Mouse (Mus musculus) urinary bladder, postnatal 36 days (tissue): Measurements from ENCODE around the gene AU021092.
"Not testable (repeated sequence)": the region's sequence is repeated elsewhere in the genome, so short reads cannot be mapped to it uniquely, and the experiment has no call there.

Experiments used
- DNase-seq, 2 experiments: peaks; one replicate each; pipeline ENCODE4 v3.0.0; 2022; ENCODE audit warnings: low spot score in 2 of 2, mixed read lengths in 1 of 2

AU021092 gene

GRCm38 (mm10) chr16:5222140-5222539, at the start of gene AU021092:
TSS of gene AU021092 (minus strand) at chr16:5222299.
- DNase-seq, result no peak

- no peak for DNase-seq
Observed at GRCm38 (mm10) chr16:5271411-5272035, 49.4 kb upstream of the AU021092 start.

DNA sequence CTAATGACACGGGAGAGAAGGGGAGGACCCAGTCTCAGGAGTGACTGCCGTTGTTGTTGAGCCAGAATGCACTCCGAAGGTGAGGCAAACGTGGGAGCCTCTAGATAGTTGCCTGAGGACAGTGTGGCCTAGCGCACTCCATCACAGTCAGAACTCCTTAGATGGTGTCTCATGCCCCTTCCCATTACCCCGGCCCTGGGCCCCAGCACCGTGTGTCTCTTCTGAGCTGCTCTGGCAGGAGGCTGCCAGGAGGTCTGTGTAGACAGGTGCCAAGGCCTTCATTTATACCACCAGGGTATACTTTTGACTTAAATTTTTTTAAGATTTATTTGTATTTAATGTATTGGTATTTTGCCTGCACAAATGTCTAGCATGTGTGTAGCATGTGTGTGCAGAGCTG, 41.8 kb upstream of the AU021092 start:
- DNase-seq, result no peak

GRCm38 (mm10) chr16:5263156-5263555, 41.1 kb upstream of the AU021092 start:
- no peak for DNase-seq

- DNase-seq, result peak; percentile 98 to 99
Observed at GRCm38 (mm10) chr16:5255779-5256496, 33.8 kb upstream of the AU021092 start, which contains the start of gene Eef2kmt. TSS of gene Eef2kmt (minus strand) at chr16:5255983.

DNA sequence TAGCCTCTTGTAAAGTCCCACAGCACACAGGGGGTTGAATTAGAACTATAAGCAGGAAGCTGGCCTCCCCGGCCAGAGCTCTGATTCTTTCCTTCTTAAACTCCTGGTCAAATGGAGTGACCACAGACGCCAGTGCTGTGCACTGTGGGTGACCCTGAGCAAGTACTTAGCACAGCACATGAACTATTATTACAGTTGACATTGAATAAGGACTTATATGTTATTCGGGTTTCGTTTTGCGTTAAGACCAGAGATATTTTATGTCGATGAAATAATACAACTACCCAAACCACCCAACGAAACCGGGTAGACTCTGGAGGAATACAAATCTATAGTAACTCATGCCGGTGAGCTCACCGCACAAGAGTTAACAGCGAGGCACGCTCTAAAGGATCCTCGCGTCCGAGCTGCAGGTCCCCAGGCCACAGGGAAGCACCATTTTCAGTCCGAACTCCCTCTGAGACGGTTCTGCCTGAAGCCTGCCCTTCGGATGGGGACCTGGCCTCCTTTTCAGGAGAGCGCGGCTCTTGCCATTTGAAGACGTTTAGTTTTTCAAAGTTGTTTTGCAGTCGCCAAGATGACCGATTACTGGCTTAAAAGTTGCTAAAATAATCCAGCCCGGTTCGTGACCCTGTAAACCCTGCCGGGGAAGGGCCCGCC, 33.1 kb upstream of the AU021092 start:
- no peak for DNase-seq

- DNase-seq, result peak; percentile 62 to 80
Observed at GRCm38 (mm10) chr16:5254346-5255025, 32.4 kb upstream of the AU021092 start.

DNA sequence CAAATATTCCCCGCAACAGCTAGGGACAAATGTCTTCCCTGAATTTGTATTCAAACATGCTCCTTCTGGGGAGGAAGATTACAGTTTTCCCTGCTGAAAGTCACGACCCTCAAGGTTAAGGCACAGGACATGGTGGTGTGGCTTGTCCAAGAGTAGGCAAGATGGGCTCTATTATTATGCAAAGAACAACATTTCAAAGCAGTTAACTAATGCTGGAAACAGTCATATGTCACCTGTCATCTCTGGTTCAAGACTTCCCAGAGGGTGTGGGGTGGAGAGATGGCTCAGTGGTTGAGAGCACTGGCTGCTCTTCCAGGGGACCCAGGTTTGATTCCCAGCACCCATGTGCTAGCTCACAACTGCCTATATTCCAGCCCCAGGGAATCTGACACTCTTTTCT, 30.2 kb upstream of the AU021092 start:
- no peak for DNase-seq

DNA sequence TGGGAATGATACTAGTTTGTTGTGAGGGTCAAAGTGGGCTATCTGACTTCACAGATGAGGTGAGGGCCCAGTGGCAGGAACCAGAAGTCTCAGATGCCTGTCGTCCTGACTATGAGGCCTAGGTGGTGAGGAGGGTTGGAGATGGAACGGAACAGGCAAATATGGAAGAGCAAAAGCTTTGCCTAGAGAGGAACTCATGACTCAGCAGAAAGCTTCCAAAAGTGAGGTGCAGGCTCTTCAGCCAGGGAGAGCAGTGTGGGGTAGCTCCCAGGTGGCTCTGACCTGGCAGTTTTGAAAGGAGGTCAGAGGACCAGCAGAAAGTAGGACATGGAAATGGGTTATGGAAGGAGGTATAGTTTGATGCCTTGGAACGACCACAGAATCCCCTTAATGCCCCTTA, 28.8 kb upstream of the AU021092 start:
- no peak for DNase-seq

GRCm38 (mm10) chr16:5244411-5244810, 22.3 kb upstream of the AU021092 start:
- peak in 1 of 2 experiments; percentile 54 for DNase-seq

DNA sequence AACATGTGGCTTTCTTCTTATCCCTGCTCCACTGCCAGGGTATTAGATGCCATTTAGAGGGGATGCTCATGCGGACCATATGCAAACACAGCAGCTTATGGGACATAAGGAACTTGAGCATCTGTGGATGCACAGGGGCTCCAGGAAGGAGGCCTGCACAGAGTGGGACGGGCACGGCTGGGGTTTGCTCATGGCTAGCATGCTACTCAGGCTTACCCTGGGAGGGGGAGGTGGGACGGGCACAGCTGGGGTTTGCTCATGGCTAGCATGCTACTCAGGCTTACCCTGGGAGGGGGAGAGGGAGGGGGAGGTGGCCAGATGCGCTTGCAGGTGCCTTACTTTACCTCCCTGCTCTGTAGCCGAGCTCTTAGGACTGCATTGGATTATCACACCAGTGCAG, 20.8 kb upstream of the AU021092 start:
- no peak for DNase-seq

DNA sequence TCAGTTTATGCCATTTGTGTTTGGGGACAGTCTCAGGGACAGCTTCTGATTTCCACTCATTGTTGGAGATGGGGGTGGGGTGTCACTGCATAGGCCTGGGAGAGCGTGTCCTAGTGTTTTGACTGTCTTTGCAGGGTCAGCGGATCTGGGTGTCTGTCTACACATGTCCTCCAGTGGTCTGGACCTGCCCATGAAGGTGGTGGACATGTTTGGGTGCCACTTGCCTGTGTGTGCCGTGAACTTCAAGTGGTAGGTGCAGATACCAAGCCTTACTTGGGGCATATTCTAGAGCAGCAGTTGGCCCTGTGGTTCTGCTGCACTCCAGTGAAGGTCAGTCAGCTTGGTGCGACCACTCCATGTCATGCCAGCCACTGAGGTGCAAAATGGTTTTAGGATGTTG, 20.3 kb upstream of the AU021092 start:
- DNase-seq, result no peak

DNA sequence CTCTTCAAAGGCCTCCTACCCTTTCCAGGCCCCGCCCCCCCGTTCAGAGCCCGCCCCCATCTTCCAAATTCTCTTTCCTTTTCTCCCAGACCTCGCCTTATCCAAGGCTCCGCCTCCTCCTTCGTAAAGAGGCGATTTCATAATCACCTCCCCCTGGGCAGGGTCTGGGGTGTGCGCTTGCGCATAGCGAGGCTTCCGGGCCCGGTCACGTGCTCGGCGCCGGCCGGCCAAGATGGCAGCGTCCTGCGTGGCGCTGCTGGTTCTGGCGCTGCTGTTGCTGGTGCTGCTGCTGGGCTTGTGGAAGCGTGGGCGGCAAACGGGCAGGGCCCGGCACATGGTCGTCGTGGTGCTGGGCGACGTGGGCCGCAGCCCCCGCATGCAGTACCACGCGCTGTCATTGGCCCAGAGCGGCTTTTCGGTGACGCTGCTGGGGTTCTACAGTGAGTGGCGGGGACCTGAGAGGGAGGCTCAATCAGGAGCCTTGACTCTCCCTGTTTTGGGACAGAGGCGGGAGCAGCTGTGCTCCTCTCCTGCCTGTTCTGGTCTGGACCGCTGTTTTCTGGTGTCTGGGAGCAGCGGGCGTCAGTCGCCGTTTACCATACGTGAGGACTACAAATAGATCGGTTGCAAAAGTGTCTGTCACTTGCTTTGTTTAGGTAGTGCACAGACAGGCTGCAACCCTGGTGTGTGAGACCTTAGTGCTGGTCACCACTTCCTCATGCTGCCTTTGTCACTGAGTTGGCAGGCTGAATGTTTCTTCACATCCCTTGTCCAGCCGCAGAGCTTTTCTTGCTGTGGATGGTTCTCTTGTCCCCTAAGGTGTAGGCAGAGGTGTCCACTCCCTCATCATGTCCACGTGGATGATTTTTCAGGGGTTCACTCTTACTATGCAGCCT, 11.6 kb upstream of the AU021092 start, which contains the start of gene Alg1:
Gene Alg1 (plus strand): TSS at position 204 of the 896 bp plus-strand sequence.
- DNase-seq, result peak; percentile 89 to 94

DNA sequence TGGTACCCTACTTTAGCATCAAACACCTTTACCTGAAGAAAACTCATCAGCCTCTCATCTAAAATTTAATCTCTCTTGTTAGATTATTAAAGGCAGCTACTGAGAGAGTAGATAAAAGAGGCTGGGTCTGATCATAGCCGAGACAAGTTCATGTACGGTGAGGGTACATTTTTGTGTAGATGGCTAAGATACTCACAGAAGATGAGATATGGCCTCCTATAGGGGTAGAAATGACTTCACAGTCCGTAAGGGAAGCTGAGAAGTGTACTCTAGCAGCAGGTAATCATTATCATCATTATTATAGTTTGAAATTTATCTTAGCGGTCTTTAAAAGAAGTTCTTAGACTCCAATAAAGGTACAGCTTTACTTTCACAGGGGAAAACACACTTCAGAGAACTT, 10.9 kb upstream of the AU021092 start:
- DNase-seq, result no peak

- not testable (repeated sequence) for DNase-seq
Observed at GRCm38 (mm10) chr16:5228103-5228502, 6.0 kb upstream of the AU021092 start.

DNA sequence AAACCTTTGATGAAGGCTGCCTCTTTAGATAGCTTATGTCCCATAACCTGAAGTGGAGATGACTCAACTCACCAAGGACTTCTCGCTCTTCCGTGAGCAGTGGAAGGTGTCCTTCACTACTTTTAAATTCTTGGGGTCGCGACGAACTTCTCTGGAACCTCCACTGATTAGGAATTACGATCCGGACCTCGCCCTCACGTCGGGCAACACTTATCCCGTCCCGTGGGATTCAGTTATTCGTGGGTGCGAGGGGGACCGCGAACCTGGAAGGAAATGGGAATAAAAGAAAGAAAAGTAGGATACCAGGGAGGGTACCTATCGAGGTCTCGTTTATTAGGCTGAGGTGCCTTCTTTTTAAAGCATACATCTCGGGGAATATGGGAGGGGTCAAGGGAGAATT, 5.4 kb upstream of the AU021092 start:
- DNase-seq, result not testable (repeated sequence)

- DNase-seq, result peak in 1 of 2 experiments; percentile 32
Observed at GRCm38 (mm10) chr16:5226534-5226933, 4.4 kb upstream of the AU021092 start.

GRCm38 (mm10) chr16:5221403-5221802, 696 bp downstream of the AU021092 start:
- no peak for DNase-seq

- peak in 1 of 2 experiments; percentile 23 for DNase-seq
Observed at GRCm38 (mm10) chr16:5217341-5218133, 4.6 kb downstream of the AU021092 start.

GRCm38 (mm10) chr16:5216686-5217085, 5.4 kb downstream of the AU021092 start:
- no peak for DNase-seq
